Mouse (Mus musculus) myocyte (in vitro differentiated cells): ENCODE measurements around the gene Anapc5.

Experiments used
- CEBPB ChIP-seq: IDR thresholded peaks from 2 replicates; pipeline ENCODE4 v1.6.1; 2011; ENCODE audit warnings: mild to moderate bottlenecking, moderate library complexity; ENCODE audit not compliant: poor library complexity, insufficient read depth, severe bottlenecking
- MAX ChIP-seq: IDR thresholded peaks from one replicate; pipeline ENCODE4 v1.6.1; 2011; ENCODE audit warnings: low read depth, mild to moderate bottlenecking, control low read depth
- MYOG ChIP-seq, 3 experiments: IDR thresholded peaks; one replicate each; pipeline ENCODE4 v1.6.1; 2011; ENCODE audit warnings: control low read depth in 2 of 3, low read depth in 2 of 3, mild to moderate bottlenecking in 2 of 3; ENCODE audit not compliant: insufficient read length in 2 of 3, control insufficient read depth in 1 of 3, insufficient read depth in 1 of 3
- POLR2A ChIP-seq: IDR thresholded peaks from one replicate; pipeline ENCODE4 v1.6.1; 2011; ENCODE audit warnings: low read depth, mild to moderate bottlenecking, control low read depth, moderate library complexity; ENCODE audit not compliant: insufficient read length
- TCF12 ChIP-seq: IDR thresholded peaks from one replicate; pipeline ENCODE4 v1.6.1; 2011; ENCODE audit warnings: mild to moderate bottlenecking, control low read depth; ENCODE audit not compliant: poor library complexity, insufficient read depth, severe bottlenecking

- TF ChIP-seq MYOG (IDR thresholded peaks at IDR 0.05; ENCODE audit: control insufficient read depth in 1 of 3, insufficient read depth in 1 of 3, insufficient read length in 2 of 3, low read depth in 2 of 3) (no peak), TCF12 (no peak), POLR2A (no peak), MAX (no peak), CEBPB (no peak)
Measured at GRCm38 (mm10) chr5:122798557-122799378, 22.4 kb downstream of the Anapc5 start.
